Mouse (Mus musculus): ENCODE results near the gene Olfr284. TPM values are rescaled to one million over a fixed set of nuclear protein-coding genes. Genes with fewer than 3 reads are reported as not detected.

Gene Olfr284
- total RNA-seq (2021) = not detected

GRCm38 (mm10) chr15:98340887-98341286 lies at the start of gene Olfr284:
Olfr284 (minus strand) TSS chr15:98340987.
- intact Hi-C loops (cut with DNase I) = no loop called here
- DNase-seq (ENCODE audit: low spot score in 2 of 2) = no peak

DNA sequence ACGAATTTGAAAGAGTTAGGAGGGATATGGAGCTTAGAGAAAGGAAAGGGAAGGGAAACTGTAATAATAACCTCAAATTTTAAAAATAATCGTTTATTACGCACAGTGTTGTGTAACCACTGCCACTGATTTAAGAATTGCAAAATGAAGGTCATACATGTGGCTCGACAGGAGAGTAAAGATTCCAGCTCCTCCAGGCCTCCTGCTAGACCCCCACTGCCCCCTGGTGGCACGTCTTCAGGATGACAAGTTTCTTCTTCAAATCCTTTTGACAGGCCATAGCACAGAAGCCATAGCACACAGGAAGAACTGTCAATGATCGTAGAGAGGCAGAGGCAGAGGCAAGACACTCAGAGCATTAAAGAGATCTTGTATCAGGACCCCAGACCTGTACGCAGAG lies 49.0 kb upstream of the Olfr284 start:
- peak; percentile 56 to 61 for DNase-seq (ENCODE audit: low spot score in 2 of 2)
- intact Hi-C loops (cut with DNase I) = loop anchor here (2.0 kb wide), 1 partner anchor 209 kb away; no protein-coding TSS in a partner anchor

- no peak for DNase-seq (ENCODE audit: low spot score in 2 of 2)
- intact Hi-C loops (cut with DNase I) = loop anchor here (2.0 kb wide), 1 partner anchor 207 kb away; no protein-coding TSS in a partner anchor
Observed at GRCm38 (mm10) chr15:98387621-98388020, 46.8 kb upstream of the Olfr284 start.

- intact Hi-C loops (cut with DNase I) = no loop called here
- DNase-seq (ENCODE audit: low spot score in 2 of 2) = no peak
Observed at GRCm38 (mm10) chr15:98380846-98381245, 40.1 kb upstream of the Olfr284 start, which contains the start of gene Olfr283. Olfr283 (minus strand) TSS chr15:98380946.

DNA sequence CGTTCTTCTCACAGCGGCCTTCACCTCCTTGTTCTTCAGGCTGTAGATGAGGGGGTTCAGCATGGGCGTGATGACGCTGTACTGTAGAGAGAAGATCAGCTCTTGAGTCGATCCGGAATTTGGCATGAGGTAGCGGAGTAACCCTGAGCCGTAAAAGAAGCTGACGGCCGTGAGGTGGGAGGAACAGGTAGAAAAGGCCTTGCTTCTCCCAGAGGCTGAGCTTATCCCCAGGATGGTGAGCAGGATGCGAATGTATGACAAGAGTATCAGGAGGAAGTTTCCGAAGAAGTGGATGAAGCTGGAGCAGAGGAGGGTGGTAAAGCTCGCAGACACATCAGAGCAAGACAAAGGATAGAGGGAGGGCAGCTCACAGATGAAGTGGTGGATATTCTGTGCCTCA lies 37.4 kb upstream of the Olfr284 start:
- no peak for DNase-seq (ENCODE audit: low spot score in 2 of 2)

GRCm38 (mm10) chr15:98317177-98317724 lies 23.5 kb downstream of the Olfr284 start, which contains the start of gene Olfr285:
Olfr285 (minus strand) TSS chr15:98317353.
- DNase-seq (ENCODE audit: low spot score in 2 of 2) = no peak
- intact Hi-C loops (cut with DNase I) = no loop called here

More for the DNA sequence above, 37.4 kb upstream of the Olfr284 start:
- intact Hi-C loops (cut with DNase I) = no loop called here

GRCm38 (mm10) chr15:98315703-98316102 lies 25.1 kb downstream of the Olfr284 start:
- intact Hi-C loops (cut with DNase I) = no loop called here
- DNase-seq (ENCODE audit: low spot score in 2 of 2) = no peak

DNA sequence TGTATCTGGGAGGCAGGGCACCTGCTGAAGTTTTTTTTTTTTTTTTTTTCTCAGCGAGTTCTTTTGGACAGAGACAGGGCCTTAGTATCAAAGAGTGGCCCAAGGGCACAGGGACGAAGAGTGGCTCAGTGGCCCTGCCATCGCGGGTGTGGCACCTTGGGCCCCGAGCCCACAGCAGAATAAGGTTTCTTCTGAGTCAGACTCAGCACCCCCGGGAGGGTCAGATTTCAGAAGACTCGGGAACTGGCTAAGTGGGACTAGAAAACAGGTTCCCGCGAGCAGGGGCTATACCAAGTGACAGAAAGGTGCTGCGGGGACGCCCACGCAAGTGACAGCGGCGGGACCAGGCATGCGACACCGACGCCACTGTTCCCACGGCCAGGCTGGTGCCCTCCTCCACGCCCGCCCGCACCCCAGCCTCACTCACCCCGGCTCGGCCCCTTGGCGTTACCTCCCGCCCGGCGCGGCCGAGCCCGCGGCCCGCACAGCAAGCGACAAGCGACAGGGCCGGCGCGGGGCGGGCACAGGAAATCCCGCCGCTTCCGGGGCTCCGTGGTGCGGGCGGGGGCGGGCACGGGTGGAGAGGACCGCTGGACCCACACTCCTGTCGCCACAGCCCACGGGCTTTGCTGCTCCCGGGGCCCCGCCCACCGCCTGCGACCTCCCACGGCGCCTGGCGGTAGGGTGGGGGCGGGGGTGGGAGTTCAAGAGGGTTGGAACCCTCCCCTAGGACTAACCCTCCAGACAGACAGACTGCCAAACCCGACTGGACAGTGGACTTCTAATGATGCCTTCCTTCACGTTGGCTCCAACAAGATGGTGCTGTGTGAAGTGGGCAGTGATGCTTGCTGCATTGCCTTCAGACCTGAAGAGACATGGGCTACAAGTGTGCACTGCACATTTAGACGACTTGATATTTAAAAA lies 44.9 kb downstream of the Olfr284 start, which contains the start of gene Zfp641:
Gene Zfp641, minus strand, starts transcription at position 534 of the 924 bp plus-strand sequence.
- peak; percentile 50 to 70 for DNase-seq (ENCODE audit: low spot score in 2 of 2)
- intact Hi-C loops (cut with DNase I) = loop anchor here (5.0 kb wide), 1 partner anchor 114 kb away; no protein-coding TSS in a partner anchor

DNA sequence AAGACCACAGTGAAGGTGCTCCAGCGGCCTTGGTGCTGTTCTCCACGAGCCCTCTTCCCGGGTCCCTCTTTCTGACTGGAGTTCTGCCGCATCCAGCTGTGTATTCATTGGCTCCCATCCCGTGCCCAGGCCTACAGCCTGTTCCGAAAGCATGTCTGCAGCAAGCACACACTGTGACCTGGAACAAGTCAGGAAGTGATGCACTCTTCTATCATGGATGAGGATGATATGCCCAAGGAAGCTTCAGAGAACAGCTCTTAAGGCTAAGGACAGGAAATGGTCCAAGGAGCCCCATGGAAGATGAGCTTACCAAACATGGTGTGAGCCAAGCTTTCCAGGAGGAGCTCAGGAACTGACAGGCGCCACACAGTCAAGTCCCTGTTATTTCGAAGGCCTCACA lies 47.1 kb downstream of the Olfr284 start:
- DNase-seq (ENCODE audit: low spot score in 2 of 2) = no peak
- intact Hi-C loops (cut with DNase I) = no loop called here

Other genes with a start within 250 kb of the Olfr284 start
- gene Pfkm, start 248.4 kb downstream of the Olfr284 start, total RNA-seq (2021) = 100 to 1,000 TPM; 381 to 455 TPM
- 10 to 100 TPM in 1 of 2 experiments, 1 to 10 TPM in 1; 9.8 to 14.5 TPM for gene Senp1, start 247.2 kb downstream of the Olfr284 start, total RNA-seq (2021)
- 10 to 100 TPM; 48.0 to 54.0 TPM for gene Asb8, start 175.4 kb downstream of the Olfr284 start, total RNA-seq (2021)
- 10 to 100 TPM; 17.9 to 19.9 TPM for gene Ccdc184, start 173.8 kb downstream of the Olfr284 start, total RNA-seq (2021)
- under 1 TPM in 1 of 2 experiments, not detected in 1; 0.45 TPM for gene Olfr288, start 145.4 kb downstream of the Olfr284 start, total RNA-seq (2021)
- under 1 TPM in 1 of 2 experiments, not detected in 1; 0.15 TPM for gene Gm44579, start 120.0 kb downstream of the Olfr284 start, total RNA-seq (2021)
- 1 to 10 TPM; 4.8 to 6.2 TPM for gene Olfr287, start 119.9 kb downstream of the Olfr284 start, total RNA-seq (2021)
- not detected for gene Olfr286, start 106.5 kb downstream of the Olfr284 start, total RNA-seq (2021)
- not detected for gene H1fnt, start 83.7 kb downstream of the Olfr284 start, total RNA-seq (2021)
- gene Zfp641, start 44.8 kb downstream of the Olfr284 start, total RNA-seq (2021) = 1 to 10 TPM; 6.7 to 7.5 TPM
- not detected for gene Olfr285, start 23.6 kb downstream of the Olfr284 start, total RNA-seq (2021)
- not detected for gene Olfr283, start 40.0 kb upstream of the Olfr284 start, total RNA-seq (2021)
- not detected for gene Olfr282, start 90.2 kb upstream of the Olfr284 start, total RNA-seq (2021)
- gene Olfr281, start 111.6 kb upstream of the Olfr284 start, total RNA-seq (2021) = not detected
- not detected for gene OR5BS1P, start 128.9 kb upstream of the Olfr284 start, total RNA-seq (2021)
- gene Lalba, start 141.7 kb upstream of the Olfr284 start, total RNA-seq (2021) = not detected
- not detected for gene Olfr279, start 151.4 kb upstream of the Olfr284 start, total RNA-seq (2021)
- gene Kansl2, start 193.3 kb upstream of the Olfr284 start, total RNA-seq (2021) = 10 to 100 TPM; 58.9 to 60.9 TPM
- gene Ccnt1, start 229.9 kb upstream of the Olfr284 start, total RNA-seq (2021) = 10 to 100 TPM; 37.0 to 45.6 TPM
- gene 4930415O20Rik, start 230.0 kb upstream of the Olfr284 start, total RNA-seq (2021) = not detected